Mouse (Mus musculus) small intestine, adult 10 weeks (tissue): Measurements from ENCODE around the gene Abca8b. TPM values are rescaled to one million over a fixed set of nuclear protein-coding genes. Genes with fewer than 3 reads are reported as not detected.

Experiments
- polyA plus RNA-seq: library from polyadenylated mRNA; stranded (reverse); fragments of 350-450 nt; fragmentation: Illumina TruSeq; extraction: RNeasy Lipid Tissue Mini Kit (QIAGEN cat#74804); gene quantifications from one replicate; pipeline ENCODE4 v1.2.3, GENCODE M21; 2014; ENCODE audit warnings: low replicate concordance

Abca8b gene
- polyA plus RNA-seq, result 1.7 TPM

GRCm38 (mm10) chr11:109995624-109996023, at the start of gene Abca8b:
Abca8b (minus strand) TSS chr11:109995845.

Other genes starting within 250 kb of the Abca8b start
- gene 1700012B07Rik, start 167.8 kb downstream of the Abca8b start, polyA plus RNA-seq, result not detected
- 12.7 TPM for gene Abca8a, start 100.1 kb upstream of the Abca8b start, polyA plus RNA-seq
- 4.3 TPM for gene Abca9, start 172.4 kb upstream of the Abca8b start, polyA plus RNA-seq